Mouse (Mus musculus) cerebellum, adult 9-11 months (tissue): ENCODE measurements around the gene Ldhd.

Experiments
- DNase-seq: peaks from one replicate; pipeline ENCODE4 v3.0.0; 2022

Ldhd gene

DNA sequence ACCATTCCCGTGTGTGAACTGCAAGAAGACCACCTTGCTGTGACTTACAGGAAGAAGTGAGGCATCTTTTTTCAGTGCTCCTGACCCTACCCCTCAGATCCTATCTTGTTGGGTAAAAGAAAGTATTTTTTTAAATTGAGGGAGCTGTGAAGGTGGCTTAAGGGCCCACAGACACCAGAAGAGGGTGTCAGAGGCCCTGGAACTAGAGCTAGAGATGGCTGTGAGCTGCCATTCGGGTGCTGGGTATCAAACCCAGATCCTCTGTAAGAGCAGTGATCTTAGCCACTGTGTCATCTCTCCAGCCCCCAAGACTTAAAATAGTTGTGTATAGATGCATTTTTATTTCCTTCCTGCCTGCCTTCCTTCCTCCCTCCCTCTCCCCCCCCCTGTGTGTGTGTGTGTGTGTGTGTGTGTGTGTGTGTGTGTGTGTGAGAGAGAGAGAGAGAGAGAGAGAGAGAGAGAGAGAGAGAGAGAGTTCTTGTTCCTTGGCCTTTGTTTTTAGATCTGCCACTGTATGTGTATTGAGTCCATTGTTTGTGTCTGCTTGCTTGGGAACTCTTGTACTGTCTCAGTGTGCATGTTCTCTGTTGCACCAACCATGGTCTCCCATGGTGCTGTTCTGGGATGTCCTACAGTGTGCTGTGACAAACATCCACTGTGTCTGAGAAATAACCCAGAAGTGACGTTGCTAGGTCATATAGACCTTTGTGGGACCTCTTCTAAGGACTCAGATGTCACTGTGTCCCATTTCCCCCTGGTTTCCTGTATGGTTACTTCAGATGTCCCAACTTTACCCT, 35.9 kb downstream of the Ldhd start:
- DNase-seq = no peak

DNA sequence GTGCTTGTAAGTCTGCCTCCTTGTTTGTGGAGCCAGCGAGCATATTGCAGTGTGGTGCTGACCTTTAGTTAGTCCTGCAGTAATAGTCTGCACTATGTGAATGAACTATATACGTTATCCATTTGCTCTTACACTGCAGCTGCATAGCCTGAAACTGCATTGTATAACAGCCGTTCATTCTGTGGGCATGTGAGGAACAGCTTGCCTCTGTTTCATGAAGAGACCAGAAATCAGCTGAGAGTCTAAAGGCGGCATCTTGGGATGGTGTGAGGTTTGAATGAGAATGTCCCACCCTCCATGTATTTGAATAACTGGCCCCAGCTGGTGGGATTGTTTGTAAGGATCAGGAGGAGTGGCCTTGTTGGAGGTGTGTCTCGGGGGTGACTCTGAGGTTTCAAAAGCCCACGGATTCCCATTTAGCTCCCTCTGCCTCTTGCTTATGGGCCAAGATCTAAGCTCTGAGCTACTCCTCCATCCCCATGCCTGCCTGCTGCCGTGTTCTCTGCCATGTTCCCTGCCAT, 37.7 kb downstream of the Ldhd start:
- no peak for DNase-seq

DNA sequence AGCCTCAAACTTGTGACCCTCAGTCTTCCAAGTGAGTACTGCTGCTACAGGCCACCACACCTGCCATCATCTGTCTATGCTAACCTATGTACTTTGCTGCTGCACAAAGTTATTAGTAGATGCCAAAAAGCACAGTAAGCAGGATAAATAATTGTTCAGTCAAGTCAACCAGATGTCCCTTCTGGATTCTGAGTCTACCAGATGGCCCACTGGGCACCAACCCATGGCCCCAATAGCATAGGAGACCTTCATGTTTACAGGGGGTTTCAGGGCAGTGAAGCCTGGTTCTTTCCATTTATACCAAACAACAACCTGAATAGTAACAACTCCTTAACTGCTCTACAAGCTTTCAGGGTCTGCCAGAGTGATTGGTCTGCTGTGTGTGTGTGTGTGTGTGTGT, 39.0 kb downstream of the Ldhd start:
- DNase-seq = no peak

DNA sequence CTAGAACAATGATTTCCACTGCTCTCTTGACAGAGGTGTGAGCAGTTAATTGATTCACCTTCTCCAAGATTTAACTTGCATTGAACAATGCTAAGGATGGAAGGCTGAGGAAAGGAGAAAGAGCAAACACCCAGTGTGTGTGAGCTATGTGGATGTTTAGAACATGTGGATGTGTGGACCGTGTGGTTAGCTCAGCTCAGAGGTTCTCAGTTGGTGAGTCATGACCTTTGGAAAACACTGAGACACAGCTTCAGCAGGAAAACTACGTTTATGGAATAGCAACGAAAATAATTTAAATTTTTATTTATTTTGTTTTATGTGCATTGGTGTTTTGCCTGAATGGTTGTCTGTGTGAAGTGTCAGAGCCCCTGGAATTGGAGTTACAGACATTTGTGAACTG, 40.0 kb downstream of the Ldhd start:
- DNase-seq = no peak

DNA sequence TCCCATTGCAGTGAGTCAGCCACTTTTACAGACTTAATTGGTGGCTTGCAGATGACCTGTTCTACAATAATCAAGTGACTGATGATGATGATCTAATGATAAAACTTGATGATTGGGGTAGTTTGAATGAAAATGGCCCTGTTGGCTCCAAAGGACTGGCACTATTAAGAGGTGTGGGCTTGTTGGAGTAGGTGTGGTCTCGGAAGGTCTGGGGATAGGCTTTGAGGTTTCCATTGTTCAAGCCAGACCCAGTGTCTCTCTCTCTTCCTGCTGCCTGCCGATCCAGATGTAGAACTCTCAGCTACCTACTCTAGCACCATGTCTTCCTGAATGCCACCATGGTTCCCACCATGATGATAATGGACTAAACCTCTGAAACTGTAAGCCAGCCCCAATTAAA, 41.8 kb downstream of the Ldhd start:
- no peak for DNase-seq

DNA sequence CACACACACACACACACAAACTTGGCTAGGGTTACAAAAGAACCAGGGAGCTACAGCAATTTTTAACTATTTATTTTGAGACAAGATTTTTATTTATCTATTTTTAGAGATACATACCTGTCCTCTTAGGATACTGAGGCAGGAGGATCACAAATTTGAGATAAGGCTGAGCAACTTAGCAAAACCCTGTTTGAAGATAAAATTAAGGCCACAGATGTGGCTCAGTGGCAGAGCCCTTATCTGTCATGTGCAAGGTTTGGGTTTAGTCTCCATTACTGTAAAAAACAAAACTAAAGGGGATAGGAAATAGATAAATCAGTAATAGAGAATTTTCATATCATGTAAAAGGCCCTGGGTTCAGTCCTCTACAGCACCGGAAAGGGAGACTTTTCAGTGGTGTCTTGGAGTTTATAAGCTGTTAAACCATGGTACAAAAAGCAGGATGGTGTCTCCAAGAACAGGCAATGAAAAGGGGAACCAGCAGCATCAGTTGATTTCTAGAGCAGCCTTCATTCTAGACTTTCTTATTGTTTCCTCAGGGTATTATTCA, 42.6 kb downstream of the Ldhd start:
- no peak for DNase-seq

DNA sequence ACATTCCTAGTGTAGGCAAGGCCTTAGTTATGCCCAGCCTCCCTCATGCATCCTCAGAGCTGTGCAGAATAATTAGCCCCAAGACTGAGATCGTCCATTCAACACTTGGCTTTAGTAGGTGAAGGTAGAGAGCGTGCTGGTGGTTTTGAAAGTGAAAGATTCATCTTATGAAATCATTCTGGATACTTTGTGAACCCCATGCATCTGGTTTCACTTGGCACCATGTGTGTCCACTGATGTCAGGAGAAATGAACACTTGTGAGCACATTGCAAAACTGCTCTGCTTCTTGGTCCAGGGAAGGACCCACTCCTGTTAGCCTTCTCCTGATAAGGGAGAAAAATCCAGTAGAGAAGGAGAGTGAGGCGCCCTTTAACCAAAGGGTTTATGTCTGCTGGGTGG, 45.2 kb downstream of the Ldhd start:
- no peak for DNase-seq

DNA sequence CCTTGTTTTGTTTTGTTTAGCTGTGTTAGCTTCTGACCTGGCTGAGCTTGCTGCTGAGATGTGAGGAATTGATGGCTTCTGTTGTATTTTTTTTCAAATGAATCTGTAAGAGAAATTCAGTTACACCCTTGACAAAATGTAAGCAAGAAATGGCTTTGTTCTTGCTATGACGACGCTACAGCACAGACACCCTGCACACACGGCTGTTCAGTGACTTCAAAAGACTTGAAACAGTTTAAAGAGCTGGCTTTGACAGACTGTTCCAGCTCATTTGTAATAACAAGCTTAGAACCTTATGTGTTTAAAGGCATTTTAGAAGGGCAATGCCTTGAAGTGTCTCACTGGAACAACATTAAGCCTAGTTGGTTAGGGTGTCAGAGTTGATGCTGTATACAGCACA, 47.8 kb downstream of the Ldhd start:
- no peak for DNase-seq

DNA sequence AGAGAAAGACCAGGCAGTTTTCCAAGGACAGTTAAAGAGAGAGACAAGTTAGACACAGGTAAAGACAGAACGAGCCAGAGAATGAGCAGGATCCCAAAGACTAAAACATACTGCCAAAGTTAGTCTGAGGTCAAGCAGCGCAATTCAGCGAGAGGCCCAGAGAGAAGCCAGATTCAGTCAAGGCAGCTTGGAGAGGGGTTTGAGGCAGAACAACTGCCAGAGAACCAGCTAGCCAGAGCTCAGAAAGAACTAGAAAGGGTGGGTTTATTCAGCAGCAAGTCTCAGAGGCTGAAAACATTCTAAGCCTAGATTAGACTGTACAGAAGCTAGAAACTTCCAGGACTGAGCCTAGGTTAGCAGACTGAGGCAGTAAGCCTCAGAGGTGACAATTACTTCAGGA, 49.9 kb downstream of the Ldhd start:
- DNase-seq = no peak

DNA sequence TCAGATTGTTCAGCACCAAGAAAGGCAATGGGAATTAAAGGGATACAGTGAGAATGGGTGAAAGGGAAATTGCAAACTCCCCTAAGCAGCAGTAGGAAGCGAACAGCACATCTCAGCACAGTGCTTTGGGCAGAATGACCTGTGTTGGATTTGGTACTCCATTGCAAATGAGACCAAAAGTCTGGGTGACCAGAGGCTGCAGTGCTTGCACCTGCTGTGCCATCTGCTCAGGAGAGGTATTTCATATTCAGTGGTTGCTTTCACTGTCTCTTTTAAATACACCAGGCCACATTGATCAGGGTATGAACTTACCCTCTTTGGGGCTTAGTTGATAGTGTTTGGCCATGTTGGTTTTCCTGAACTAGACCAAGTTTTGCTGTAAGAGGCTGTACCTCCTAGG, 50.9 kb downstream of the Ldhd start:
- peak; percentile 71 for DNase-seq

DNA sequence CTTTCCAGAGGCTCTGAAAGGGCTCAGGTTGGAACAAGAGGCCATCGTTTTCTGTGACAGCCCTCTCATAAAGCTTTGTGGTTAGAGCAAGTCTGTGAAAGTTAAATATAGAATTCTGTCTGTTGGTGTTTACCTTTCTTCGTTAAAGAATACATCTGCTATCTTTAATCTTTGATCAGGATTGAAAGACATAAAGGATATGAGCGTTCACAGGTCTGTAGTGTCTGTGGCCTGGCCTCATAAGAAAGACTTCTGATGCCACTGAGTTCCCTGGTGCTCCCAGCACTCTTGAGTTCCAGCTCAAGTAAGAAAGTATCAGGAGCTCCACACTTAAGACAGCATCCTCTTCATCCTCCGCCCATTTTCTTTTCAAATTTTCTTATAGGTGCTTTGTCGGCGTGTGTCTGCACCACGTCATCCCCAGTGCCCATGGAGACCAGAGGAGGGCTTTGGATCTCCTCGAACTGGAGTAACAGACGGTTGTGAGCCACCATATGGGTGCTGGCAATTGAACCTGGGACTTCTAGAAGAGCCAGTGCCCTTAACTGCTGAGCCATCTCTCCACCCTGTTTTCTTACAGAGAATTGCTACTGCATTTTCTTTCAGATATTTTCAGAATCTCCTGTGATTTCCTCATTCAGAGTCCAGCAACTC, 52.2 kb downstream of the Ldhd start:
- DNase-seq = no peak

DNA sequence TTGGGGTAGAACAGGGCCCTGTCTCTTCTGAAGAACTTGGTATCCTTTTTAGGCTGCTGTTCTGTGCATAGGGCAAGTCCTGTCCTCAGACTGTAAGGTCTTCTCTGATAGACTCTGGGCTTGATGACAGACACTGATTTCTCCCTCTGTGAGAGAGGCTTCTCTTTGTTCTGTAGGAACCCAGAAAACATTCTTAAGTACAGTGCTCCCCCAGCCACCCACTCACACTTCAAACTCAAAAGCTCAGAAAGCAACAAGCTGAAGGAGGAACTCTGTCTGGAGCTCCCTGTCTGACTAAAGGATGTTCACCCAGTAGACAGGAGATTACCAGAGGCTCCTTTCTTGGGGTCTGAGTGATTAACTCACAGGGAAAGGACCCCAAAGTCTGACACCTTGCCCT, 53.7 kb downstream of the Ldhd start:
- DNase-seq = no peak

DNA sequence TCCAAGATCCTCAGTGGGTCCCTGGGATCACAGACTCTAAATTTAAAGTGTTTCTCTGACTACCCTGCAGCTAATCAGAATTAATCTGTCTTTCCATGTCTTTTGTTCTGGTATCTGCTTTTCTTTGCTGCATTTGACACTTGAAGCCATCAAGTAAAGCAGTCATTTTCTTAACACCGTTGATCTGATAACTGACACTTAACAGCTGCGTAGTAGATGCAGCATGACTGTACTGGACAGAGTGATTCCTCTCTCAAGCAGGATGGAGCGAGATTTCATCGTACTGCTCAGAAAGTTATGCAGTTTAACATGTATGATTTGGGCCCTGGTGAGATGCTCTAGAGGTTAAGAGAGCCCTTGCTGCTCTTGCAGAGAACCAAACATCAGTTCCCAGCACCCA, 54.7 kb downstream of the Ldhd start:
- no peak for DNase-seq

DNA sequence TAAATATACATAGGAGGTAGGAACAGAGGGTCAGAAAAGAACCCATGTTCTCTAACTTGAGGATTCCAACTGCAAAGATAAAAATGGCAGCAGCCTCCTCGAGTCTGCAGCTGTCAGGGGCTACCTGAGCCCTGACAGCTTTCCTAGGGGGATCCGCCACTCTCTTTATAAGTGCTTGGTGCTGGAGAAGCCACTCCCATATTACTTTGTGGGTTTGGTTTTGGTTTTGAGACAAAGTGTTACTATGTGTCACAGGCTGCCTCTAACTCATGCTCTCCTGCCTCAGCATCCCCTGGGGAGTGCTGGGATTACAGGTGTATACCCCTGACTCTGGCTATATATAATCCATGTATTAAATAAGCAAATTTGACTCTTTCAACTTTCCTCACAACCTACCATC, 56.2 kb downstream of the Ldhd start:
- no peak for DNase-seq
